Mouse (Mus musculus) embryonic fibroblast, embryonic 13.5 days (primary cell): ENCODE measurements around the gene Zfp78. TPM values are rescaled to one million over a fixed set of nuclear protein-coding genes. Genes with fewer than 3 reads are reported as not detected.
"Not testable (repeated sequence)": the region's sequence is repeated elsewhere in the genome, so short reads cannot be mapped to it uniquely, and the experiment has no call there.

Source experiments
- H3K27ac ChIP-seq: 2 replicates; pipeline ENCODE4 v1.5.1; 2012; ENCODE audit warnings: low read length, control low read depth, inconsistent platforms; ENCODE audit not compliant: insufficient read depth
- H3K4me1 ChIP-seq: 2 replicates; pipeline ENCODE4 v1.6.1; 2011; ENCODE audit warnings: low read length; ENCODE audit not compliant: control insufficient read depth, insufficient read depth
- H3K4me3 ChIP-seq: 2 replicates; pipeline ENCODE4 v1.5.1; 2011; ENCODE audit warnings: mild to moderate bottlenecking, control low read depth, low read length; ENCODE audit not compliant: insufficient read depth
- CTCF ChIP-seq: IDR thresholded peaks from 2 replicates; pipeline ENCODE4 v1.5.1; 2011; ENCODE audit warnings: mild to moderate bottlenecking, control low read depth, low read length, moderate library complexity, borderline replicate concordance; ENCODE audit not compliant: insufficient read depth
- POLR2A ChIP-seq: IDR thresholded peaks from 2 replicates; pipeline ENCODE4 v1.6.1; 2011; ENCODE audit warnings: low read depth, mild to moderate bottlenecking, control low read depth, low read length, moderate library complexity
- polyA plus RNA-seq: library from polyadenylated mRNA; stranded (reverse); fragments of >200 nt; gene quantifications from 2 replicates; pipeline ENCODE4 v1.2.4, GENCODE M21; 2011; ENCODE audit warnings: low read depth; ENCODE audit not compliant: missing spikeins, insufficient read length

Zfp78 gene
- polyA plus RNA-seq, 1 experiment: 3.6 TPM

- Histone ChIP-seq H3K4me3 (peak overlapping the region; percentile 65), H3K4me1 (no peaks in the 10 kb centered on the region), H3K27ac (peak overlapping the region; percentile 63)
- no peak for TF ChIP-seq POLR2A
- TF ChIP-seq CTCF: no peak
These were observed 1.3 kb upstream of the Zfp78 start for GRCm38 (mm10) chr7:6361756-6362155.

GRCm38 (mm10) chr7:6362268-6363046, 623 bp upstream of the Zfp78 start:
- no peaks in the 10 kb centered on the region for H3K4me1 ChIP-seq
- H3K4me3 ChIP-seq: peak overlapping the region; percentile 88
- TF ChIP-seq POLR2A (peak; percentile 96), CTCF (no peak)
- H3K27ac ChIP-seq: peak overlapping the region; percentile 96

GRCm38 (mm10) chr7:6364761-6365160, 1.7 kb downstream of the Zfp78 start:
- TF ChIP-seq POLR2A (no peak), CTCF (no peak)
- Histone ChIP-seq H3K4me3 (no peak overlapping the region), H3K27ac (no peak overlapping the region), H3K4me1 (no peaks in the 10 kb centered on the region)

- no peak for TF ChIP-seq POLR2A
- no peak for TF ChIP-seq CTCF
- H3K4me1 ChIP-seq: no peaks in the 10 kb centered on the region
- H3K27ac ChIP-seq: no peak overlapping the region
- no peak overlapping the region for H3K4me3 ChIP-seq
These were observed 4.1 kb downstream of the Zfp78 start for GRCm38 (mm10) chr7:6367185-6367584.

- H3K4me3 ChIP-seq, H3K27ac ChIP-seq, H3K4me1 ChIP-seq: not testable (repeated sequence)
These were observed 5.1 kb downstream of the Zfp78 start for GRCm38 (mm10) chr7:6368146-6368545.

- Histone ChIP-seq H3K27ac (no peak overlapping the region), H3K4me1 (no peaks in the 10 kb centered on the region), H3K4me3 (no peak overlapping the region)
- TF ChIP-seq POLR2A (no peak), CTCF (no peak)
These were observed 6.4 kb downstream of the Zfp78 start for GRCm38 (mm10) chr7:6369460-6369859.

GRCm38 (mm10) chr7:6372993-6373392, 9.9 kb downstream of the Zfp78 start:
- TF ChIP-seq CTCF (no peak), POLR2A (no peak)
- H3K4me1 ChIP-seq: no peaks in the 10 kb centered on the region
- H3K27ac ChIP-seq: no peak overlapping the region
- no peak overlapping the region for H3K4me3 ChIP-seq

GRCm38 (mm10) chr7:6378441-6378840, 15.4 kb downstream of the Zfp78 start:
- TF ChIP-seq POLR2A (no peak), CTCF (no peak)
- Histone ChIP-seq H3K27ac (no peak overlapping the region), H3K4me3 (no peak overlapping the region), H3K4me1 (no peaks in the 10 kb centered on the region)

GRCm38 (mm10) chr7:6381431-6381830, 18.4 kb downstream of the Zfp78 start:
- no peak overlapping the region for H3K4me3 ChIP-seq
- no peak for TF ChIP-seq CTCF
- no peak for TF ChIP-seq POLR2A

GRCm38 (mm10) chr7:6383044-6383455, 20.0 kb downstream of the Zfp78 start, which contains the start of gene Zfp28:
Gene Zfp28, plus strand, starts transcription at chr7:6383295.
- no peaks in the 10 kb centered on the region for H3K4me1 ChIP-seq
- H3K27ac ChIP-seq: no peak within 1 kb of the TSS
- TF ChIP-seq CTCF (peak; percentile 45; the same call in 1 of the 2 replicates), POLR2A (peak; percentile 86)
- H3K4me3 ChIP-seq: peak within 1 kb of the TSS; percentile 74

More at GRCm38 (mm10) chr7:6381431-6381830, 18.4 kb downstream of the Zfp78 start:
- no peaks in the 10 kb centered on the region for H3K4me1 ChIP-seq
- H3K27ac ChIP-seq: no peak overlapping the region
